Mouse (Mus musculus): Measurements from ENCODE around the gene Prkce.
A peak's percentile ranks its signal among the peaks of the same experiment; 100 is the strongest.

The Prkce gene

DNA sequence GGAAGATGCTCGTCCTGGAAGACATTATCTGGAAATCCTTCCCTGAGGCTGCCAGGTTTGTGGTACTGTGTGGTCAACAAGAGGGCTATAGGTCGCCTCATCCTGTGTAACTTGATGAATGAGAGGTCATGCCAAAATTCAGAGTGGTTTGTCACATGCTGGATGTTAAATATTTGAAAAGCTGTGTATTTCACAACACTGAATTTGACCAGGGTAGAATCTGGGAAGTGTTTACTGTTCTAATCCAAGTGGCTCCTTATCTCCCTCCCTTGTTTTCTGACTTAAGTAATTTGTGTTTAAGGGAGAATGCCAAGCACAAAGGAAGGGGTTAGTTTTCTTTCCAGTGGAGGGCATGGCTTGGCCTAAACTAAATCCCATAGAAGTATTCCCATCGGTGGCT lies 355.8 kb downstream of the Prkce start:
- DNase-seq (ENCODE audit: low spot score): peak; percentile 70

DNA sequence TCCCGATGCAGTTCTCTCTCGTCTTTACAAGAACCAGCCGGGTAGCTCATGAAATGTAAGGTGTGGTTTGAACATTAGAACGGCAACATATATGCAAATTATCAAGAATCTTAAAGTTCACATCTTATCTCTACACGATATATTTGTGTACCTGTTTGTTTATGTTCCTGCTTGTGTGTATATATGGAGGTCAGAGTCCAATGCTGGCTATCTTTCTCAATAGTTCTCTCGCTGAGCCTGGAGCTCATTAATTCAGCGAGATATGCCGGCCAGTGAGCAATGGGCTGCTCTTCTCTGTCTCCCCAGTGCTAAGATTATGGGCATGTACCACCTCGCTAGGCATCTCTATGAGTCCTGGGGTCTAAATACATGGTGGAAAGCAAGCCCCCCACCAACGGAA lies 356.3 kb downstream of the Prkce start:
- no peak for DNase-seq (ENCODE audit: low spot score)

DNA sequence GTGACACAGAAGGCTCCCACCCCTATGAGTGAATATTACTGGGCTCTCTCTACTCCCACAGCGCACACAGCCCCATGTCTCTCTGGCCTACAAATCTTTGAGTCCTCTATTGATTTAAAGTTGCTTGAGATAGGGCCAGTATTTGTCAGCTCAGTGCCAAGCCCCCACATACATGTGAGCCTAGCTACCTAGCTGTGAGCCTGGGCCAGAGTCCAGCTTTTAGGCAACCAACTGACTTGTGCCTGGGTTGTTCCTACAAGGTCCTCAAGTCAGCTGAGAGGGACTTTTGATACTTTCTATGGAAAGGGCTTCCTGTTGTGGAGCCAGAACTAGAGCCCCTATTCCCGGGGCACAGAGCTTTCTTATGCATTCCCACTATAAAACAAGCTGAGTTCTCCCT lies 357.5 kb downstream of the Prkce start:
- DNase-seq (ENCODE audit: low spot score): peak; percentile 61

DNA sequence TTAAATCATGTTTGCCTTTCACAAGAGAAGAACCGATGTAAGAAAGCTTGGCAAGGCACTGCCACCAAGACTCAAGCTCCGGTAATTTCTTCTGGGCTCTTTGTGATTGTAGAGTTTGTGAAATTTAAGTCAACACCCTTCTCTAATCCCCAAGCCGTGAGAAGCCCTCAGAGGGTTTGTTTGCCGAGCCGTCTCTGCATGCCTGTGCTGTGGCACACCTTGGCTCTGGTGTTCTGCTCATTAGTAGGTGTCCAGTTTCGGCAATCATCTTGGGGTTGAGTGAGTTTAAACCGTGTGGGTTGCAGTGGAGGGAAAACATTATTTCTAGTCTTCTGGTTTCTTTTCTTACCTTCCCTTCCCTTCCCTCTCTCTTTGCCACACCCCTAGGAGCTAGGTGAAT lies 358.4 kb downstream of the Prkce start:
- DNase-seq (ENCODE audit: low spot score): peak; percentile 72

DNA sequence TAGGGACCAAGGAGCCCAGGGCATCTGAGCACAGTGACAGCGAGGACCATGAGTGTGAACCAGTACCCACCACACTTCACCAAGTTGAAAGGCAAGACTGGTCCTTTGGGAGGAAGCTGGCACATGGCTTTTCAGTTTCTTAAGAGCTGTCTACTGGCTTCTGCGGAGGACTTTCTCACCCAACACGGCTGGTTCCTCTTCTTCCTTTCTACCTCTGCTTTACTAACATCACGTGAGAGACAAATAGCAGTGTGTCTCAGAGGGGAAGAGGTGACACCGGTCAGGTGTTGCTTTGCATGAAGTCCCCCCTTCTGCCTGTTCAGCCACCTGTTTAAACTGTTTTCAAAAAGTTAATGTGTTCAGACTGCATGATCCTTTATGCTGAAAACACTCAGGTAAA lies 359.7 kb downstream of the Prkce start:
- DNase-seq (ENCODE audit: low spot score): no peak

DNA sequence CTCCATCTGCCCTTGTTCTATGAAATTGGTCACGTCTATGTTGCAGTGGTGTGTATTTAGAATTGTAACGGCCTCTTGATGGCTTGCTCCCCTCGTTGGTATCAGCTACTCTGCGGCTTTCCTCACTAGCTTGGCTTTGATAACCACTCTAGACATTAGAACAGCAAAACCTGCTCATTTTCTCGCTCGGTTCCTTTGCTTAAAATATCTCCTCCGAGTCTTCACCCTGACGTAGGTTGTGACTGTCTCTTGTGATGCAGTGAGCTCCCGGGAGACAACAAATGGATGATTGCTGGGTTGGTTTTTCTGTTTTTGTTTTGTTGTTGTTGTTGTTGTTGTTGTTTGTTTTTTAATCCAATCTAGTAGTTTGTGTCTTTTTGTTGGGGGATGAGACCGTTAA lies 361.4 kb downstream of the Prkce start:
- no peak for DNase-seq (ENCODE audit: low spot score)

DNA sequence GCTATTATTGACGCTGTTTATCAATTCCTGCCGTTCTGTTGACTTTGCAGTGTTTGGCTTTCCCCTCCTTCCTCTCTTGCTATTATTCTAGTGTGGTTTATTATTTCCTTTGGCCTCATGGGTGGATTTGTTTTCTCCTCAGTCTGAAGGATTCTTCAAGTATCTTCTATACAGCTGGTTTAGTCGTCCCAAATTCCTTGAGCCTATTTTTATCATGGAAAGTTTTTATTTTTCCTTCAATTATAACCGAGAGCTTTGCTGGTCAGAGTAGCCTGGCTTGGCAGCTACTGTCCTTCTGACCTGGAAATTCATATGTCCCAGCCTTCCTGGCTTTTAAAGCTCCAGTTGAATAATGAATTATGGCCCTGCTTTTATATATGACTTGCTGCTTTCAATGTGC lies 361.8 kb downstream of the Prkce start:
- DNase-seq (ENCODE audit: low spot score): no peak

DNA sequence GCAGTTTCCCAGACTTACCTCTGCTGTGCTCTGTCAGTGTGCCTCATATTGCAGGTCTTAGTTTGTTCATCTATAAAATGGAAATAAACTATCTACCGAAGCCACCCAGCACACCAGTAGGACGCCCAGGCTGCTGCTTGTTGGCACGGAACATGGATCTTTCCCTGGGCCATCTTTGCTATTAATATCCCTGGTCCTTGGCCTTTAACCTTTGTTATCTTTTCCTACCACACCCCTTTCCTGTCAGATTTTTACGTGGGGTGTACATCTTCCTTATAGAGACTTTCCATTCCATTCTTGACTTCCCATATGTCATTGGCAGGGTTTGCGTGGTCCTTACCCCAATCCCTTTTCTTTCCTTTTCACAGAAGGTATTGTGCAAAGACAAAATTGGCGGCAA lies 363.6 kb downstream of the Prkce start:
- no peak for DNase-seq (ENCODE audit: low spot score)

DNA sequence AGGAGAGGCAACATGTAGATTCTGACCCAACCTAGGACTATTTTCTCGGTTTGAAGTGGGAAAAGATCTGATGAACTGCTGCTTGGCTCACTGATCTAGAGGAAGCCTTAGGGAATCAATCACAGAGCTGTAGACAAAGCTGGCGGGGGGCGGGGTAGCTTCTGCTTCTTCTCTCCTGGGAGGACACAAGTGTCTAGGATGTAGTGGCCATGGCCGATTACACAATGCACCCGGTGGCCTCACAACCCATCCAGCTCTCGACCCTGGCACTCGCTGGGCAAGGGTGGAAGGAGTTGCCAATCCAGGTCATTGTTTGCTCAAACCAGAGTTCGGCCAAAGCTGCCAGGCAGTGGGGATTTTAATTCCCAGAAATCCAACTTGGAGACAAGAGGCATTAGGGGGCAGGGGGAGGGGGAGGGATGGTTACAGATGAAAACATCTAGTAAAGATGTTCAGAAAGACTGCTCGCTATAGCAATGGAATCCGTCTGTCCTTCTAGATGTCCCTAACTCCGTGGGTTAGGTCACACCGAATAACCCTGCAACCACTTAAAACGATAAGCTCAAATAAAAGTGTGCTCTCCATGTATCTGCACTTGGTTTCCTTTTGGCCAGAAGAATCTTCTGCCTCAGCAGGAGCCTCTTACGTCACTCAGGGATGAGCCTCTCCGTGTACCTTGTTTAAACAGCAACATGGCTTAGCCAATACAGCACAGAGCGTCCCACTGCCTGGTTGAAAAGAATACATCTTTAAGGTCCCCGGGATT lies 365.4 kb downstream of the Prkce start:
- DNase-seq (ENCODE audit: low spot score): peak; percentile 60

DNA sequence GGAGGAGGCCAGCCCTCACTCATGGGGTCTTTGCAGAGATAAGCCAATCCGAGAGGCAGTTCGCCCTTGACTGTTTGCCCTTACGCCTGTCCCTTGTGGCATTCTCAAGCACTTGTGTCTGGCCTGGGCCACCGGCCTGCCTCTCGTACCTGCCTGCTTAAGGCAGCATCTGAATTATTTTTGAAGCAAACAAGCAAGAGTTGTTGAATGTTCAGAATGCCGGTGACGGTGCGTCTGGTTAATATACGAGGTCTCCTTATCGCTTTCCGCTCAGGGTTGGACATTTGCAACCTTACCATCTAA lies 365.9 kb downstream of the Prkce start:
- no peak for DNase-seq (ENCODE audit: low spot score)

DNA sequence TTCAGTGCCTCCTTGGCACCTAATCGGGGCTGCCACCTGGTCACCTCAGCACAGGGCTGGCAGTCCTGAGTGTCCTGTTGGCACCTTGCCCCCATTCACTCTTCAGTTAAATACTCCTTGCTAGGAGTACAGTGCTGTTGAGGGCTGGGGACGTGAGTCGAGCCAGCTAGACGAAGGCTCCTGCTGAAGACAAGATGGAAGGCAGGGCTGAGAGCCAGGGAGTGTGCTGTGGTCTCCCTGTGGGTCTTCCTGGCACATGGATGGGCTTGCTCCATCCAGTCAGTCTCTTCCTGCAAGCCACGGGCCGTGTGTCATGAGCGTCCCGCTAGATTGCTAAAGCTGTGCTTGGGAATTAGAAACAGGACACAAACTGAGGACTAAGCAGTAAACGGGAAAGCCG lies 367.5 kb downstream of the Prkce start:
- peak; percentile 66 for DNase-seq (ENCODE audit: low spot score)

DNA sequence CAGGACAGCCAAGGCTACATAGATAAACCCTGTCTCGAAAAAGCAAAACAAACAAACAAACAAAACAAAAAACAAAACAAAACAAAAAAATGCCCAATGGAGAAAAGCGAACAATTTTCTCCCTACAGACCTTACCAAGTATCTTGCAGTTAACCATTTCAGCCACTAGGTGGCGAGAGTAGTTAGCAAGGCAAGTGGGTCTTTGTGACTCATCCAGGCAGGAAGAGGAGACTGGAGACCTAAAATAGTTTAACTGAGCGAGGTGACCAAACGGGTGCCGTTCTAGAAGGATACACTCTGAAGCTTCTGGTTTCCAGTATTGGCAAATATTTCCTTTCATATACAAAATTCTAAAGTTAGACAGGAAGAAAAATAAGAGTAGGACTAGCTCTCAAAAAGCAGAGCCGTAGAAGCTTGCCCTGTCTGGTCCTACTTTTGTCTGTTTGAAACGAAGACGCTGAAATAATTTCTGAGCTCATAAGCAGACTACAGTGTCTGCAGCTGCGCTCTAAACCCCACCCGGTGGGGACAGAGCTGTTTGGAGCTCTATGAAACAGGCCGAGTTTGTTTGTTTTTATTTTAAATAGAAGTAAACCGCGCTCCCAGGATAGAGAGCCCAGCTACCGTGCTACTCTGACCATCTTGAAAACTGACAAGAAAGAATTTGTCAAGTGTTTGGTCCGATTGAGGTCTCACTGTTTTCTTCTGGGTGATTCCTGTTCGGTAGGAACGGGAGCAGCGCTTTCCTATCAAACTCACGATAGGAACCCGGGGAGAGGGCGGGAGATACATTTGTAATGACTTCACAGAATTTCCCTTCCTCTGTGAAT lies 368.5 kb downstream of the Prkce start:
- peak; percentile 93 for DNase-seq (ENCODE audit: low spot score)

DNA sequence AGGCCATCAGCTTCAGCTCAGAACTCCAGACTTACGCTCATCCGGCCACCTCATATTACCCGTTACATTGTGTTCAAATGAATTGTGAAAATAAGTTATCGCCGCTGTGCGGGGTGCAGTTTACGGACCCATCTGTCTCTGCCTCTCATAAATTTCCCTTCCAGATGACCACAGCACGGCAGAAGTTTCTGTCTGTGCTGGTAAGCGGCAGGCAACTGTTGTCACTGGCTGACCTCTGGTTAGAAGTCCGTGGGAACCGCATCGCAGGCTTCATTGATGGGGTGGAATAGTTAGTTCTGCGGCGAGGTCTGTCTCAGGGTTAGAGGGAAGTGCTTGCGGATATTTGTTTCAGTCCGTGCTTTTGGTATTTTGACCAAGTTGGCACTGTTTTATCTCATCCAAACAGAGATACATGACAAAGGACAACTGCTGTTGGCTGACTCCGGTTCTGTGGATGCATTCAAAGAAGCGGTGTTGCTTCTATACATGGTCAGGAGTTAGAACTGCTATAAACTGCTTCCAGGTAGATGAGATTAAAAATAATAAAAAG lies 372.4 kb downstream of the Prkce start:
- no peak for DNase-seq (ENCODE audit: low spot score)

DNA sequence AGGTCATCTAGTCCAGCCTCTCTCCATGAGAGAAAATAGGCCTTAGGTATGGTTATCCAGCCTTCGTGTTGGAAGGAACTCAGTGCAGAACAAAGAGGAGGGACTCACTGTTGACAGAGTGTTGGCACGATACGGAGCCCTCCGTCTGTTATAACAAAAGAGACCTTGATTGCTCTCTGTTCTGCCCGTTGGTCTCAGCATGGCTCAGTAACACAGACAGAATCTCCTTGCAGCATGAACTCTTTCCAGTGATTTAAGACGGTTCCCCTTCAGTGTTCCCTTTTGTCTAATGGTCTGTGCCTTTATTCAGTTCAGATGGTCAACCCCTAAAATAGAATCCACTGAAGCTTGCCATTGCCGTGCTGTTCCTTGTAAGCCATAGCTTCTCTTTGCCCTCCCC lies 378.9 kb downstream of the Prkce start:
- DNase-seq (ENCODE audit: low spot score): peak; percentile 49

DNA sequence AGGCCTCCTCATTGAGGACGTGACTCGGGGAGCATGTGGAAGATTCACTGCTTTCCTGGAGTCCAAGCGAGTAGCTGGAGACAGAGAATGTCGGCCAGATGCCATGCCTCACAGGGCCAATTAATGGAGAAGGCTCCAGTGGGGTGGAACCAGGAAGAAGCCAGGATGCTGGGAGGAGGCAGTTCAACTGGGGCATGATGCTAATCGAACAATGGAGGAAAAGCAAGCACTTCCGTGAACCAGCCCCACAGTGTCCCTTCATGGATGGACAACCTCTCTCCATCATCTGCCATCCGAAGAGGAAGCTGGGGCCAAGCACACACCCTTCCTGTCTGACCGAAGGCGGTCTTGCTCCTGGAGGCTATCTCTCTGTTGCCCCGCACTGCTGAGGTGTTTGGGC lies 381.5 kb downstream of the Prkce start:
- DNase-seq (ENCODE audit: low spot score): peak; percentile 87

DNA sequence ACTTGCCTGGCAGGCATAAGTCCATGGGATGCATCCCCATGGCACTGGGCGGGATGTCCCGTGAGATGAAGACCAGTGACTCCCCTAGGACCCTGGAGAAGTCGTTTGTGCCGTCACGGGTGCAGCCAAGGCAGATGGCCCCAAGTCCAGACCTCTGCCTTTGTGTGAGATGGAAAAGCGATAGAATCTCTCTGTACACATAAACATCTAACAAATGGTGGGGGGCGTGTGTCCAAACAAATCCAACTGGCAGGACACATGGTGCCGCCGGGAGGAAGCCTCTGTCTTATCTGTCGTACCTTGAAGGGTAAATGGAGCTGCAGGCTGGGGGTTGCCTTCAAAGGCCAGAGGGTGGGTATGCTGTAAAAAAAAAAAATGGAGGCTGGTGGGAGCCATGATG lies 384.0 kb downstream of the Prkce start:
- DNase-seq (ENCODE audit: low spot score): peak; percentile 80

DNA sequence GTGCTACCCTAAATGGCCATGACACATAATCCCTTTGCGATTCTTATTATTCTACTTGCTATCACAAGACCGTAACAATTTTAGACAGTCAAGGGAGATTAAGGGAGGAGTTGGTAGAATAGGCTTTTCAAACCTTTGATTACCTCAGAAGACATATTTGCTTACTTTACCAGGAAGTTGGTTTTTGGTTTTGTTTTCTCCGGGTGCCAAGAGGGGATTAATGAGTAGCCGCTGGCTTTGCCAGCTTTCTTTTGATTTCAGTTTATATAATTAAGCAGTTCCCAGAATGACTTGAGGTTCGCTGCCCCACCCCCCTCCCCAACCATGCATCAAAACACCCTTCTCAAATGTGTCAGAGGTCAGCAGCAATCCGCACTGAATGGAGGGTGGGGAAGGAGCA lies 384.4 kb downstream of the Prkce start:
- DNase-seq (ENCODE audit: low spot score): peak; percentile 68

DNA sequence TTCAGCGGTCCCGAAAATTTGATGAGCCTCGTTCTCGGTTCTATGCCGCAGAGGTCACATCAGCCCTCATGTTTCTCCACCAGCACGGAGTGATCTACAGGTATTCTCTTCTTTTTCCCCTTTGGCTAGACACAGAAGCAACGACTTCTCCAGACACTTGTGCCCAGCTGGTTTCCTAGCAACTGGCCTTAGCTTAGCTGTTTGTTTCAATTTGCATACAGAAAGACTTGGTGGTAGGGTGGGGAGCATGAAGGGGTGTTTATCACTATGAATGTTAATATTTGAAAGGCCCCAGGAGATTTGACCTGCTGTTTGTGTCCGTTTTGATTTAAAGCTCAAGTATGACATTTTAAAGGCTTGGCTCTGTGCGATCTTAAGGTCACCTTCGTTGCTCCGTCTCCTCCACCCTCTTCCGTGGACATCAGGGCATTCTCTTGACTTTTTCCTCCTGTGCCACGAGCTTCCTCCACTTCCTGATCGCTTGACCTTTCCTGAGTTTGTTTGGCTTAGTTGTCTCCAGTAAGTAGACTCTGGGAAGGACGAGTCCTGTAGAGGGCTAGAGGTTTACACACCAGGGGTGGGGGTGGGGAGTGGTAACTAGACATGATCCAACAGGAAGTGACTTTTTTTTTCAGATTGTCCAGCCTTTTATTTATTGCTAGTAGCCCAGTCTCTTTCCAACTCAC lies 391.8 kb downstream of the Prkce start:
- peak; percentile 68 for DNase-seq (ENCODE audit: low spot score)

DNA sequence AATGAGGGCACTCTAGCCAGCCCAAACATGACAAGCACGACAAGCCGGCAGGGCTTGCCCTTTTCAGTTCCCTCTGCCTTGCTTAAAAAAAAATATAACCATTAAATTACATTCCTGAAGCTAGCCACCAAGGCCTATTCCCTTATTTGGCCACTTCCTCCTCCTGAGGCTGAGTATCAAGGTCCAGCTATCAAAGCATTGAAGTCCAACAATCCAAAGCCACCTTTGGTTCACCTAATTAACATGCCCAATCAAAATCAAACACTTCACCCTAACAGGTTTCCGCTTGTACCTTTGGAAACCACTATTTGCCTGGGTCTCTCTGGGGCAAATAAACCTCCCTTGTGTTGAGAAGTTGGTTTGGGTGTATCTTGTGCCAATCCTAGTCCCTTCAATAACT lies 392.9 kb downstream of the Prkce start:
- no peak for DNase-seq (ENCODE audit: low spot score)

DNA sequence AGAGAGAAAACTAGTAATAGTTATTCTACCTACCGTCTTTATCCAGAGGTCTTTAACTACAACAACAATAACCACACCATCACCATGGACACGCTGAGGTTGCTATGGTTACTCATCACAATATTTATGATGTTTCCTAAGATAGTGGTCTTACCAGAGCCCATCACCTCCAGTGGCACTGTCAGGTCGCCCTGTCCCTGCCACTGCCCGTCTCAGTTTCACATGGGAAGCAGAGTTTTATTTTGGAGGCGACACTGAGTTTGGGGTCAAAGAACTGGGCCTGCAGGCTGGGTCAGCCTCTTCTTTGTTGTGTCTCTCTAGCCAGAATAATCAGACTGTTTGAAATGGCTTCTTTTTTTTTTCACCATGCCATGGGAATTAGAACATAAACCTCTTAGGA lies 402.9 kb downstream of the Prkce start:
- no peak for DNase-seq (ENCODE audit: low spot score)

DNA sequence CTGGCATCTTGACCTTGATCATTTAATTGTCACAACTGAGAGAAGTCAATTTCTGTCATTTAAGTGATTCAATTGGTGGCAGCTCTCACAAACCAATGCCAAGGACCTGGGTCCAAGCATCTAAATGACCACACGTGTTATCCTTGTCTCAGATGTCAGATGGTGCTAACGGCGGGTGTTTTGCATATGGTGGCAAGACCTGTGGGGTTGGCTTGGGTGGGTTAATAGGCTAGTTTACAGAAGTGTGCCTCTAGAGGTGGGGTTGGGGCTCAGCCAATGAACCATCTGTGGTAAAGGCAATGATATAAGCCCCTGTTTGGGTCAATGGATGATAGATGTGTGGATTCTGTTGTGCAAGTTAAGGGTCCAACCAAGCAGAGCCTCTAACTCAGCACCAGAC lies 403.7 kb downstream of the Prkce start:
- DNase-seq (ENCODE audit: low spot score): no peak

DNA sequence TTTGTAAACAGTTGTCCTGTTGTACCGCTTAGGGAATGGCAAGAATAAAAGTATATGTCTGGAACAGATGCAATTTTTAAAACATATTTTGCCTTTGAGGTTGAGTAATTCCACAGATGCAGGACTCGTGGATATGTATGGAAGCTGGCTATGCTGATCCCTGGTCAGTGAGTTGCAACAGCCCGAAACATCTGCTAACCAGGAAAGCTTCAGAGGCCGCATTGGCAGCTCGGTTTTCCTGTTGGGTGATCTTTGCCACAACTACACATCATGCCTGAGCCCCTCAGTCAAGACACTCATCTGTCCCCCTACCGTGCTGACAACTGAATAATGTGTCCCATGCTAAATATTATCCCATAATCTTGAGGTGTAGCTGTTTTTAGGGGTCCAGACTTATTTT lies 404.6 kb downstream of the Prkce start:
- no peak for DNase-seq (ENCODE audit: low spot score)

DNA sequence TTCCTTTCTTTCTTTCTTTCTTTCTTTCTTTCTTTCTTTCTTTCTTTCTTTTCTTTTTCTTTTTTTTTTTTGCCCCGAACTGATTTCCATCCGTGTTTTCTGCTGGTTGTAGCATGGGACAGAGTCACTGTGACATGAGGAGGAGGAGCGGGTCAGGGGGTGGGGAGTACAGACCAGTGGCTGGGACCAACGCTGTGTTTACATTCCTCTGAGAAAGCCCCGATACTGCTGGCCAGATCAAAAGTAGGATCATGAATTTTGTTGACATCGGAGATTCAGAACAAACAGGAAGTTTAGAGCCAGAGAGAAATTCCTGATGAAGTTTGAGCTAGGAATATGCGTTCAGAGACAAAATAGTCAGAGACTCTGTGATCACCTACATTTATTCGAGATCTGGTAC lies 405.0 kb downstream of the Prkce start:
- peak; percentile 45 for DNase-seq (ENCODE audit: low spot score)

Data from lung, postnatal 25 days (tissue).